Mouse (Mus musculus): Measurements from ENCODE around the gene Tmem131l.

DNA sequence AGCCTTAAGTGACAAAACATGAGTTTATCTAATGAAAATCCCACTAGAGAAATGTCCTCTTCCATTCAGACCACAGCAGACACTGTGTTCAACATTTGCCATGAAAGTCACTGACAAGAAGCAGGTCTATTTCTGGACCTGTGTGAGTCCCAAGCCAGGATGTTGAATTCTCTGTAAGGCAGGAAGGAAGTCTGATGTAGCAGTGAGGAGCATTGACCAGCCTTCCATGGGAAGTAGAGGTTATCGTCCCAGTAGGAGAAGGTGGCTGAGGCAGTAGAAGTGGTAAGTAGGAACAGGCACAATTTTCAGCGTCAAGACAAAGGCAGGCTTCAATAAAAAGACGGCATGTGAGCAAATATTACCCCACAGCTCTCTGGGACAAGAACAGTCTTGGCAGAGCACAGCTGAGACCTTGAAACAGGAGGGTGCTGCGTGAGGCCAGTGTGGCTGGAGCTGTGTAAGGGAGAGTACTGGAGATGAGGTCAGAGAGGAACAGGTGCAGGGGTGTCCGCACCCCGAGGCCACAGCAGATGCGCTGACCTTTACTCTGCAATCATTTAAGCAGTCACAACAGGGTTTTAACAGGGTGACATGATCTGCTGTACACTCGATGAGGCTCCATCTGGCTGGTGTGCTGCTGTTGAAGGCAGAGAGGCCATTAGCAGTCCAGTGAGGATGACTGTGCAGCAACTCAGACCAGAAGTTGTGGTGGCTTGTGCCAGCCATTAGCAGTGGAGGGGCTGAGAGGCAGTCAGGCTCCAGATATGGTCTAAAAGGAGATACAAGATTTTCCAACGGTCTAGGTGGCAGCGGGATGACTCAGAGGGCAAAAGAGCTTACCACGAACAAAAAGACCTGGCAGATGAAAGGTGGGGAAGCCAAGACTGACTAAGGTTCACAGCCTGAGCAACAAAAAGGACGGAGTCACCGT lies 21.8 kb upstream of the Tmem131l start:
- TF ChIP-seq CTCF (IDR thresholded peaks at IDR 0.05; ENCODE audit: borderline replicate concordance, insufficient read depth, low read length) (no peak), POLR2A (IDR thresholded peaks at IDR 0.05; ENCODE audit: low read depth, low read length) (no peak)

Data from embryonic fibroblast, embryonic 13.5 days (primary cell).